Mouse (Mus musculus): ENCODE measurements around the gene St3gal3. TPM values are rescaled to one million over a fixed set of nuclear protein-coding genes. Genes with fewer than 3 reads are reported as not detected.

St3gal3 gene
- polyA plus RNA-seq, 1 experiment from 2014 or later: 2.5 TPM

GRCm38 (mm10) chr4:118156559-118156958 is 21.8 kb upstream of the St3gal3 start:
- WGBS (ENCODE audit: insufficient replicate concordance): 91% methylated on average over 15 of the region's 15 CpGs
- Histone ChIP-seq H3K36me3 (ENCODE audit: control insufficient read depth, insufficient read depth) (peaks cover 44% of the 10 kb centered on the region), H3K27me3 (ENCODE audit: control insufficient read depth, insufficient read depth, low read depth, low read length) (no peaks in the 10 kb centered on the region), H3K4me3 (ENCODE audit: low read depth, low read length) (no peak overlapping the region), H3K27ac (ENCODE audit: low read length) (no peak overlapping the region), H3K9me3 (replicated peaks; ENCODE audit: control insufficient read depth, low read length) (no peaks in the 10 kb centered on the region), H3K4me2 (ENCODE audit: low read depth, low read length) (no peak overlapping the region), H3K4me1 (ENCODE audit: control insufficient read depth, low read depth, low read length) (no peaks in the 10 kb centered on the region), H3K9ac (ENCODE audit: low read depth, low read length) (no peak overlapping the region)
- no peak for ATAC-seq (ENCODE audit: low read depth)

DNA sequence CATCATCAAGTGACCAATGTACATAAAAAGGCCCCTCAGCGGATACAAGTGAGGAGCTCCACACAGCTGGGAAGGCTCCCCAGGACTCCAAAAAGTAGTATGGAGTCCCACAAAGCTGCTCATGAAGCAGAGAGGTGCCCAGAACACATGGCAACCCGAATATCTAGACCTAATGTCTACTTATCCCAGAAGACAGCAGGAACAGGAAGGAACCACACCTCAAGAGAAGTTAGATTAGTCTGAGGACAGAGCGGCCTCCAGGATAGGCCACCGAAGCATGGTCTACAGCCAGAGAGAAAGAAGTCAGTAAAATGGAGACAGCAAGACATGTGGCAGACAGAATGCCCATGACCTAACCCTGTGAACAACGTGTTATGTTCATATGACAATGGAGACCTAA is 20.2 kb upstream of the St3gal3 start:
- H3K4me3 ChIP-seq (ENCODE audit: low read depth, low read length): no peak overlapping the region
- H3K27ac ChIP-seq (ENCODE audit: low read length): no peak overlapping the region
- H3K4me2 ChIP-seq (ENCODE audit: low read depth, low read length): no peak overlapping the region
- H3K4me1 ChIP-seq (ENCODE audit: control insufficient read depth, low read depth, low read length): no peaks in the 10 kb centered on the region
- H3K27me3 ChIP-seq (ENCODE audit: control insufficient read depth, insufficient read depth, low read depth, low read length): no peaks in the 10 kb centered on the region
- no peak for ATAC-seq (ENCODE audit: low read depth)
- peaks cover 32% of the 10 kb centered on the region for H3K36me3 ChIP-seq (ENCODE audit: control insufficient read depth, insufficient read depth)
- 50% methylated on average over 5 of the region's 5 CpGs for WGBS (ENCODE audit: insufficient replicate concordance)
- H3K9ac ChIP-seq (ENCODE audit: low read depth, low read length): no peak overlapping the region
- no peaks in the 10 kb centered on the region for H3K9me3 ChIP-seq (replicated peaks; ENCODE audit: control insufficient read depth, low read length)

GRCm38 (mm10) chr4:118152020-118152785 is 17.5 kb upstream of the St3gal3 start:
- Histone ChIP-seq H3K9ac (ENCODE audit: low read depth, low read length) (no peak overlapping the region), H3K27me3 (ENCODE audit: control insufficient read depth, insufficient read depth, low read depth, low read length) (no peaks in the 10 kb centered on the region), H3K27ac (ENCODE audit: low read length) (no peak overlapping the region), H3K4me2 (ENCODE audit: low read depth, low read length) (no peak overlapping the region), H3K9me3 (replicated peaks; ENCODE audit: control insufficient read depth, low read length) (no peaks in the 10 kb centered on the region), H3K36me3 (ENCODE audit: control insufficient read depth, insufficient read depth) (peaks cover 28% of the 10 kb centered on the region), H3K4me3 (ENCODE audit: low read depth, low read length) (no peak overlapping the region), H3K4me1 (ENCODE audit: control insufficient read depth, low read depth, low read length) (peaks cover 7% of the 10 kb centered on the region)
- no peak for ATAC-seq (ENCODE audit: low read depth)
- 74% methylated on average over 17 of the region's 17 CpGs for WGBS (ENCODE audit: insufficient replicate concordance)

DNA sequence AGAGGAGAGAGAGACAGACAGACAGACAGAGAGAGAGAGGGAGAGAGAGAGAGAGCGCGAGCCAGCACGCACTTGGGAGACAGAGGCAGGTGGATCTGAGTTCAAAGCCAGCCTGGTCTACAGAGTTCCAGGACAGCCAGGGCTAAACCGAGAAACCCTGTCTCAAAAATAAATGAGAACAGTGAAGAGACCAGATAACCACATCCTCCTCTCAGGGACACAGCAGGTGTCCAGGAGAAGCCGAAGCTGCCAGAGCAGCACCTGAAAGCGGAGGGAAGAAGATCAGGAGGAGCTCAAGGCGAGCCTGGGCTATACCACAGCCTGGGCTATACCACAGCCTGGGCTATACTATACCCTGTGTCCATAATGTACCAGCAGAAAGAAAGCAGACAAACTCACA is 16.1 kb upstream of the St3gal3 start:
- H3K36me3 ChIP-seq (ENCODE audit: control insufficient read depth, insufficient read depth): peaks cover 40% of the 10 kb centered on the region
- no peaks in the 10 kb centered on the region for H3K27me3 ChIP-seq (ENCODE audit: control insufficient read depth, insufficient read depth, low read depth, low read length)

GRCm38 (mm10) chr4:118149956-118150680 is 15.4 kb upstream of the St3gal3 start:
- Histone ChIP-seq H3K9ac (ENCODE audit: low read depth, low read length) (no peak overlapping the region), H3K4me1 (ENCODE audit: control insufficient read depth, low read depth, low read length) (peaks cover 7% of the 10 kb centered on the region), H3K27ac (ENCODE audit: low read length) (no peak overlapping the region), H3K27me3 (ENCODE audit: control insufficient read depth, insufficient read depth, low read depth, low read length) (no peaks in the 10 kb centered on the region), H3K4me2 (ENCODE audit: low read depth, low read length) (no peak overlapping the region), H3K36me3 (ENCODE audit: control insufficient read depth, insufficient read depth) (peaks cover 47% of the 10 kb centered on the region), H3K9me3 (replicated peaks; ENCODE audit: control insufficient read depth, low read length) (no peaks in the 10 kb centered on the region), H3K4me3 (ENCODE audit: low read depth, low read length) (no peak overlapping the region)
- no peak for ATAC-seq (ENCODE audit: low read depth)
- 79% methylated on average over 14 of the region's 14 CpGs for WGBS (ENCODE audit: insufficient replicate concordance)

More for the DNA sequence above, 16.1 kb upstream of the St3gal3 start:
- WGBS (ENCODE audit: insufficient replicate concordance): 87% methylated on average over 7 of the region's 7 CpGs
- Histone ChIP-seq H3K4me1 (ENCODE audit: control insufficient read depth, low read depth, low read length) (peaks cover 7% of the 10 kb centered on the region), H3K9ac (ENCODE audit: low read depth, low read length) (no peak overlapping the region), H3K4me3 (ENCODE audit: low read depth, low read length) (no peak overlapping the region), H3K27ac (ENCODE audit: low read length) (no peak overlapping the region), H3K4me2 (ENCODE audit: low read depth, low read length) (no peak overlapping the region), H3K9me3 (replicated peaks; ENCODE audit: control insufficient read depth, low read length) (no peaks in the 10 kb centered on the region)
- no peak for ATAC-seq (ENCODE audit: low read depth)

DNA sequence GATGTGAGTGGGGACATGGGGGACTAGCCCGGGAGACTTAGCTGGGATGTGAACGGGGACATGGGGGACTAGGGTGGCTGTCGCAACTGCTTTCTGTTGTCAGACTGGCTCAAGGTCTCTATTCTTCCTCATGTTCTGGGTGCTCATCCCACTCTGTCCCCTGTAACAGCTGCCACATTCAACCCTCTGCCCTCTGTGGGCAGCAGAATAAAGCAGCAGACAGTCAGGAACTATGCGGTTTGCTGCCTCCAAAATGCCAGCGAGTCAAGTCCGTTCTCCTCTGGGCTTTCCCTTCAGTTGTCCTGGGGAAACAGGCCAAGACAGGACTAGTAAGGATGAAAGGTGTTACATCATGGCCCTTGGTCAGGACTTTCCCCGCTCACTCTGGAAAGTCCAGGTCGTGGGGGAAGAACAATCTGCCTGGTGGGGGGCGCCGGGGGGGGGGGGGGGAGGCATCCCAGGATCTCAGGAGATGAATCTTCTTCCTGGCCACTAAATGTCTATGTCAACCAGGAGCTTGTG is 14.4 kb upstream of the St3gal3 start:
- H3K9ac ChIP-seq (ENCODE audit: low read depth, low read length): no peak overlapping the region
- ATAC-seq (ENCODE audit: low read depth): no peak
- H3K4me2 ChIP-seq (ENCODE audit: low read depth, low read length): no peak overlapping the region
- H3K27ac ChIP-seq (ENCODE audit: low read length): no peak overlapping the region
- no peaks in the 10 kb centered on the region for H3K9me3 ChIP-seq (replicated peaks; ENCODE audit: control insufficient read depth, low read length)
- H3K4me1 ChIP-seq (ENCODE audit: control insufficient read depth, low read depth, low read length): peaks cover 7% of the 10 kb centered on the region
- 72% methylated on average over 10 of the region's 10 CpGs for WGBS (ENCODE audit: insufficient replicate concordance)
- no peak overlapping the region for H3K4me3 ChIP-seq (ENCODE audit: low read depth, low read length)
- peaks cover 49% of the 10 kb centered on the region for H3K36me3 ChIP-seq (ENCODE audit: control insufficient read depth, insufficient read depth)
- no peaks in the 10 kb centered on the region for H3K27me3 ChIP-seq (ENCODE audit: control insufficient read depth, insufficient read depth, low read depth, low read length)

DNA sequence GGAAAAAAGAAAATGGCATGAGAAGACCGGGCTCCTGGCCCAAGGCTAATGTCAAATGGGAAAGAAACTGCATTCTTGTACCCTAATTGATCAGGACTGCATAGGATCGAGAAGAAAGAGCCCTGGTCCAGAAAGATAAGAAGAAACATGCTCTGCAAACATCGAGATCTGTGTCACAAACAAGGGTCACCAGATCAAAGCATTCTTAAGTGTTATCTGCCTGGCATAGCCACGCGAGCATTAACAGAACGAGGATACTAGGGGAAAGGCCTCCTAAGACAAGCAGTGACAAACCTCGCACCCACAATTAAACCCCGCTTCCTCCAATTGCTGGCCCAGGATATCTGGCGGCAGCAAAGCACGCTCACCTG is 13.6 kb upstream of the St3gal3 start:
- 37% methylated on average over 10 of the region's 10 CpGs for WGBS (ENCODE audit: insufficient replicate concordance)
- Histone ChIP-seq H3K36me3 (ENCODE audit: control insufficient read depth, insufficient read depth) (peaks cover 57% of the 10 kb centered on the region), H3K27ac (ENCODE audit: low read length) (no peak overlapping the region), H3K4me1 (ENCODE audit: control insufficient read depth, low read depth, low read length) (peaks cover 7% of the 10 kb centered on the region), H3K9ac (ENCODE audit: low read depth, low read length) (no peak overlapping the region), H3K4me3 (ENCODE audit: low read depth, low read length) (no peak overlapping the region), H3K27me3 (ENCODE audit: control insufficient read depth, insufficient read depth, low read depth, low read length) (no peaks in the 10 kb centered on the region), H3K4me2 (ENCODE audit: low read depth, low read length) (no peak overlapping the region), H3K9me3 (replicated peaks; ENCODE audit: control insufficient read depth, low read length) (no peaks in the 10 kb centered on the region)
- ATAC-seq (ENCODE audit: low read depth): peak; percentile 23

DNA sequence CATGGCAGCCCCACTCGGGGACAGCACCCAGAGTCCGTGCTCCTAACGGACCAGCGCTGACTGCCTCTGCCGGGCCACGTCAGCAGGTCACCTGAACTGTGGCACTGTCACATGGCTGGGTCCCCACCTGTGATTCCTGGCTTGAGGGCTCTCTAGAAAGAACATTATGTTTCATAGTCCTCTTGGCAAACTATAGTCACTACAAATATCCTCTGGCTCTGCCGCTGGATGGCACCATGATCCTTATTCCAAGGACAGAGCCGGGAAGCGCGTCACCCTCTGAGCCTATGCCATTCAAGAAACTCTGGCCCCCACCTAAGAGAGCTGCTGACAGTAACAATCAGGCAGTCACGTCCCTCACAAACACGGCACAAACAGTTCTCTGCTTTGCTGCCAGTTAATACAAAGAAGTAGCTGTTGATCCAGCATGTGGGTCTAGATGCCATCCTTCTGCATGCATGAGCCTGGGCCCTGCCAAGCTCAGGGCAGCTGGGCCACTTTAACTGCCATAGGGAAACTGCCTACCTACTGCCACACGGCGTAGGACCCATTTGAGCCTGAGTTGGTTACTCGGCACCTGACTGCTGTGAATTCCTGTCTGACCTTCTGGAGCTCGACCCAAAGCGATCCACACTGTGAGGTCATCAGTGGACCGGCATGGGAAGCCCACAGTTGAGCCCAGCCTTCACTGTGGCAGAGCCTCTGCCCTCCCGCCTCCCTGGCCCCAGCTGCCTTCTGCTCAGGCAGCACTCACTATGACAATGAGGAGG is 13.0 kb upstream of the St3gal3 start:
- 87% methylated on average over 19 of the region's 19 CpGs for WGBS (ENCODE audit: insufficient replicate concordance)
- no peaks in the 10 kb centered on the region for H3K27me3 ChIP-seq (ENCODE audit: control insufficient read depth, insufficient read depth, low read depth, low read length)
- no peak overlapping the region for H3K27ac ChIP-seq (ENCODE audit: low read length)
- H3K4me2 ChIP-seq (ENCODE audit: low read depth, low read length): no peak overlapping the region
- no peak for ATAC-seq (ENCODE audit: low read depth)
- H3K9ac ChIP-seq (ENCODE audit: low read depth, low read length): no peak overlapping the region
- H3K9me3 ChIP-seq (replicated peaks; ENCODE audit: control insufficient read depth, low read length): no peaks in the 10 kb centered on the region
- H3K4me1 ChIP-seq (ENCODE audit: control insufficient read depth, low read depth, low read length): peaks cover 7% of the 10 kb centered on the region
- peaks cover 60% of the 10 kb centered on the region for H3K36me3 ChIP-seq (ENCODE audit: control insufficient read depth, insufficient read depth)
- no peak overlapping the region for H3K4me3 ChIP-seq (ENCODE audit: low read depth, low read length)
